Mouse (Mus musculus) right cerebral cortex, postnatal 10 days (tissue): ENCODE results near the gene Pcsk6.

ENCODE experiments used
- DNase-seq, 2 experiments: peaks; one replicate each; pipeline ENCODE4 v3.0.0; 2021; ENCODE audit warnings: low spot score in 2 of 2

Pcsk6 gene

GRCm38 (mm10) chr7:66001035-66001754, 139.7 kb downstream of the Pcsk6 start:
- DNase-seq = peak; percentile 34 to 38

- no peak for DNase-seq
These were observed 140.3 kb downstream of the Pcsk6 start for GRCm38 (mm10) chr7:66001797-66002196.

GRCm38 (mm10) chr7:66003447-66003846, 141.9 kb downstream of the Pcsk6 start:
- DNase-seq = no peak

- no peak for DNase-seq
These were observed 142.5 kb downstream of the Pcsk6 start for GRCm38 (mm10) chr7:66003865-66004638.

- no peak for DNase-seq
These were observed 143.5 kb downstream of the Pcsk6 start for GRCm38 (mm10) chr7:66005066-66005465.

GRCm38 (mm10) chr7:66008161-66008891, 146.8 kb downstream of the Pcsk6 start:
- DNase-seq = no peak

GRCm38 (mm10) chr7:66008892-66009273, 147.3 kb downstream of the Pcsk6 start:
- peak; percentile 41 to 50 for DNase-seq

GRCm38 (mm10) chr7:66010518-66010917, 149.0 kb downstream of the Pcsk6 start:
- DNase-seq = no peak

GRCm38 (mm10) chr7:66027747-66028146, 166.2 kb downstream of the Pcsk6 start:
- peak in 1 of 2 experiments; percentile 50 for DNase-seq

- no peak for DNase-seq
These were observed 167.4 kb downstream of the Pcsk6 start for GRCm38 (mm10) chr7:66028766-66029512.

GRCm38 (mm10) chr7:66036809-66037208, 175.3 kb downstream of the Pcsk6 start:
- DNase-seq = no peak

- DNase-seq = no peak
These were observed 176.7 kb downstream of the Pcsk6 start for GRCm38 (mm10) chr7:66038261-66038660.

GRCm38 (mm10) chr7:66038730-66039129, 177.2 kb downstream of the Pcsk6 start:
- DNase-seq = no peak

GRCm38 (mm10) chr7:66040026-66040814, 178.7 kb downstream of the Pcsk6 start:
- DNase-seq = no peak

- DNase-seq = no peak
These were observed 182.3 kb downstream of the Pcsk6 start, which contains the start of gene Gm45213 for GRCm38 (mm10) chr7:66043552-66044459. Gene Gm45213, plus strand, starts transcription at chr7:66043602.

- no peak for DNase-seq
These were observed 183.1 kb downstream of the Pcsk6 start for GRCm38 (mm10) chr7:66044617-66045016.

GRCm38 (mm10) chr7:66046921-66047918, 185.7 kb downstream of the Pcsk6 start:
- DNase-seq = no peak

- DNase-seq = no peak
These were observed 186.4 kb downstream of the Pcsk6 start for GRCm38 (mm10) chr7:66047975-66048374.
